Mouse (Mus musculus) right cerebral cortex, postnatal 36 days (tissue): ENCODE data around the gene Olfr575.

Experiments
- DNase-seq, 2 experiments: peaks; one replicate each; pipeline ENCODE4 v3.0.0; 2022; ENCODE audit warnings: low spot score in 2 of 2, mixed read lengths in 1 of 2

The Olfr575 gene

GRCm38 (mm10) chr7:102958593-102958992, at the start of gene Olfr575:
TSS of gene Olfr575 (minus strand) at chr7:102958775.
- no peak for DNase-seq

GRCm38 (mm10) chr7:102989224-102989623, 30.6 kb upstream of the Olfr575 start, which contains the start of gene Olfr578:
TSS of gene Olfr578 (minus strand) at chr7:102989324.
- no peak for DNase-seq

GRCm38 (mm10) chr7:102975843-102976242, 17.3 kb upstream of the Olfr575 start, which contains the start of gene Olfr577:
TSS of gene Olfr577 (minus strand) at chr7:102975943.
- no peak for DNase-seq

GRCm38 (mm10) chr7:102974399-102974798, 15.8 kb upstream of the Olfr575 start:
- DNase-seq: no peak

GRCm38 (mm10) chr7:102962360-102962759, 3.8 kb upstream of the Olfr575 start, which contains the start of gene Olfr576:
TSS of gene Olfr576 (plus strand) at chr7:102962660.
- DNase-seq: no peak

GRCm38 (mm10) chr7:102958137-102958536, 438 bp downstream of the Olfr575 start:
- no peak for DNase-seq

- no peak for DNase-seq
These were observed 7.8 kb downstream of the Olfr575 start for GRCm38 (mm10) chr7:102950732-102951131.

- no peak for DNase-seq
These were observed 10.4 kb downstream of the Olfr575 start, which contains the start of gene Olfr574 for GRCm38 (mm10) chr7:102948167-102948566. TSS of gene Olfr574 (plus strand) at chr7:102948467.

GRCm38 (mm10) chr7:102943417-102943816, 15.2 kb downstream of the Olfr575 start:
- no peak for DNase-seq

- no peak for DNase-seq
These were observed 16.1 kb downstream of the Olfr575 start, which contains the start of gene Olfr573-ps1 for GRCm38 (mm10) chr7:102942475-102942874. TSS of gene Olfr573-ps1 (minus strand) at chr7:102942575.

GRCm38 (mm10) chr7:102927105-102927504, 31.5 kb downstream of the Olfr575 start:
- no peak for DNase-seq

GRCm38 (mm10) chr7:102924109-102924508, 34.5 kb downstream of the Olfr575 start, which contains the start of gene Olfr572:
TSS of gene Olfr572 (plus strand) at chr7:102924409.
- no peak for DNase-seq

- DNase-seq: no peak
These were observed 38.9 kb downstream of the Olfr575 start for GRCm38 (mm10) chr7:102919632-102920031.

- DNase-seq: no peak
These were observed 41.3 kb downstream of the Olfr575 start, which contains the start of gene Olfr571 for GRCm38 (mm10) chr7:102917032-102917875. TSS of gene Olfr571 (minus strand) at chr7:102917536.

GRCm38 (mm10) chr7:102916405-102916804, 42.2 kb downstream of the Olfr575 start:
- no peak for DNase-seq

GRCm38 (mm10) chr7:102915261-102915660, 43.3 kb downstream of the Olfr575 start:
- DNase-seq: no peak
